Mouse (Mus musculus) neural tube, embryonic 10.5 days (tissue): Measurements from ENCODE around the gene Pin1rt1.

ENCODE experiments used
- DNase-seq: peaks from one replicate; pipeline ENCODE4 v3.0.0-alpha.2; 2017; ENCODE audit warnings: low spot score; ENCODE audit errors: extremely low spot score

The Pin1rt1 gene

DNA sequence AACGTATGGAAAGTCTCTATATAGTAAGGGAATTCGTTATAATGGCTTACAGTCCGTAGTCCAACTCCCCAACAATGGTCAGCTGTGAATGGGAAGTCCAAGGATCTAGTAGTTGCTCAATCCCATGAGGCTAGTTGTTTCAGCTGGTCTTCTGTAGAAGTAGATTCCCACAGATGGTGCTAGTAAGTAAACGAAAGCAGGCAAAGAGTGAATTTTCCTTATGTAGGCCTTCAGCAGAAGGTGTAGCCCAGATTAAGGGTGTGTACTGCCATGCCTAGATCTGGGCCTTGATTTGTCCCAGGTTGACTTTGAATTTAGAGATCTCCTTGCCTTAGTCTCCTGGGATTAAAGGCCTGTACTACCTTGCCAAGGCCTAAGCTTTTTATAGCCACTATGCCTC, at the start of gene Pin1rt1:
Gene Pin1rt1 (minus strand): TSS at position 101 of the 400 bp plus-strand sequence.
- DNase-seq = no peak

GRCm38 (mm10) chr2:104764018-104764417, 47.8 kb upstream of the Pin1rt1 start:
- no peak for DNase-seq

DNA sequence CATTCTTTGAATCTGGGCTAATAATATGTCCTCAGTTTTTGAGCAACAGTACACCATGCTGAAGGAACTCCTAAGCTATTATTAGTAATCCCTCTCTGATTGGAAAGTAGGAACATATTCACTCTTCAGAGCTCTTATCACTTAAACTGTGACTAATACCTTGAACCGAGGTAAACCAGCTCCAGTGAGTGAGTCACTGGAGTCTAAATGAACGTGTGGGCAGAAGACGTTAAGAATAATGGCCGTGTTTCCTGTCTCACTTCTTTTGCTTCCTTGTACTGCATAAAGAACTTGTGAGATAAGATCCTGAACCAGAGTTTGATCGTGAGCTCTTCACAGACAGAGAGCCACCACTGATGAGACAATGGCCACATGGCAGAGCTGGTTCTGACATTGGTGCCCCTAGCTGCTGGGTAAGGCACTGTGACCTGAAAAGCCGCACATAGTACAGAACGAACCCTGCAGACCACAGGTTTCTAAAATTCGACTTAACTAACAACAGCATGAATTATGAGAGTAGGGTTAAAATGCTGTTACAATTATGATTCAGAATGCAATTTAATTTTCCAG, 47.0 kb upstream of the Pin1rt1 start:
- no peak for DNase-seq

GRCm38 (mm10) chr2:104750611-104751010, 34.4 kb upstream of the Pin1rt1 start:
- DNase-seq = no peak

GRCm38 (mm10) chr2:104748652-104749183, 32.5 kb upstream of the Pin1rt1 start:
- no peak for DNase-seq

DNA sequence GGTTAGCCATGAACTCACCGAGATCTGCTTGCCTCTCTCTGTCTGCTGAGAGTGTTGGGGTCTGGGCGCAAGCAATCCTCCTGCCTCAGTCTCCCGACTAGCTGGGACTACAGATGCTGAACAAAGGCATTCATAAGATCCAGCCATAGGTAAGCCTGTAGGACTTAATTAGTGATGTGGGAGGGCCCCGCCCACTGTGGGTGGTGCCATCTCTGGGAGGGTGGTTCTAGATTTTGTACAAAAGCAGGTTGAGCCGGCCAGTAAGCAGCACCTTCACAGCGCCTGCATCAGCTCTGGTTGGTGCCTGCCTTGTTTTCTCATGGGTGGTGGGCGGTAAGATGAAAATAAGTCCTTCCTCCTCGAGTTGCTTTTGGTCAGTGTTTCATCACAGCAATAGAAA, 30.1 kb upstream of the Pin1rt1 start:
- DNase-seq = no peak

GRCm38 (mm10) chr2:104743971-104744370, 27.8 kb upstream of the Pin1rt1 start:
- DNase-seq = no peak

DNA sequence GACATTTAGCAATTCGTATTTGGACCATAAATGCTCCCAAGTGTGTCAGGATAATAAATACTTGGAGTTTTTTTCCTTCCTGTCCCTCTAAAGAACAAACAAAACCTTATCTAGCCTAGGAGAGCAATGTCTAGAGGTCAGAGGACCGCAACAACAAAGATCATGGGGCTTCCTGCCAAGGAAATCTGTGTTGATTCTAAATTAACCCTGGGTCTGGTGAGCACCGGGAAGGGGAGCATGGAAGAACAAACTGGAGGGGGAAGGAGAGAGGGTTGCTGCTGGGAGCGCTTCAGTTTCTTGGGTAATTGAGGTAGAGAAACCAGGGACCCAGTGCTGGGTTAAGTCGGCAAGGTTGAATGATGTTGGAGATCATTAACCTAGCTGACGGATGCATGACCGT, 27.0 kb upstream of the Pin1rt1 start:
- DNase-seq = no peak

GRCm38 (mm10) chr2:104742741-104743064, 26.5 kb upstream of the Pin1rt1 start, which contains the start of gene Depdc7:
Gene Depdc7, minus strand, starts transcription at chr2:104742878.
- DNase-seq = peak; percentile 86

DNA sequence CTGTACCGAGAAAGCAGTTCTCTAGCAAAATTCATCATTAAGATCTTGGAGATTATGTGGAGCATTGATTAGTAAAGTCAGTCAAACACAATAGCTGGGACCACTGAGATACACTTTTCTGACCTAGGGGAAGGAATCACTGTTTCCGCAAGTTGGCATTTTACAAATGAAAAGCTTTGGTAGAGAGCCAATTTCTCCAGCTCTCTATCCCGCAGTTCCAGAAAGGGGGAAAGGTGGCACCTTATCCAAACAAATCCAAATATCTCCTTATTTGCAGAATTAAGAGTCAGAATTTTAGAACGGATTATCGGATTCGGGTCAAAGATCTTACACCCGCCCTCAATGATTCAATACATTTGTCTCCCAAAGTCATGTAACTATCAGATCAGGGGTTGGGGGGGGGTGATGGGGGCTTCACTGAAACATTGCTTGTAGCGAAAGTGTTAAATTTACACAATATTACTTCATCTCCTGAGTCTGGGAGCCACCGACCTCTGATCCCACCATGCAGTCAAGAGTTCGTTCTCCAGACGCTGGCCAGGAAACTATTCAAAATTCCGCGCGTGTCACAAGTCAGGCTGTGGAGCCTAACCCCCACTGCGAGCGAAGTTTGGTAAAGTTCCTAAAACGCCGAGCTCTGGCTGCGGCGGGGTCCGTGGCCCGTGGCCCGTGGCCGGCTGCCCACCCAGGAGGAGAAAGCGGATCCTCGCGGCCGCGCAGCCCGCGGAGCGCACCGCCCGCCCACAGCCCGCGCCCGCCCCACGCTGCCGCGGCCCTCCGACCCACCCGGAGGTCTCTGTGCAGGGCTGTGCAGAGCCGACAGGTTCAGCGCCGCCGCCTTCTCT, 25.9 kb upstream of the Pin1rt1 start:
- DNase-seq = no peak

- DNase-seq = no peak
Observed at GRCm38 (mm10) chr2:104741015-104741758, 25.0 kb upstream of the Pin1rt1 start.

DNA sequence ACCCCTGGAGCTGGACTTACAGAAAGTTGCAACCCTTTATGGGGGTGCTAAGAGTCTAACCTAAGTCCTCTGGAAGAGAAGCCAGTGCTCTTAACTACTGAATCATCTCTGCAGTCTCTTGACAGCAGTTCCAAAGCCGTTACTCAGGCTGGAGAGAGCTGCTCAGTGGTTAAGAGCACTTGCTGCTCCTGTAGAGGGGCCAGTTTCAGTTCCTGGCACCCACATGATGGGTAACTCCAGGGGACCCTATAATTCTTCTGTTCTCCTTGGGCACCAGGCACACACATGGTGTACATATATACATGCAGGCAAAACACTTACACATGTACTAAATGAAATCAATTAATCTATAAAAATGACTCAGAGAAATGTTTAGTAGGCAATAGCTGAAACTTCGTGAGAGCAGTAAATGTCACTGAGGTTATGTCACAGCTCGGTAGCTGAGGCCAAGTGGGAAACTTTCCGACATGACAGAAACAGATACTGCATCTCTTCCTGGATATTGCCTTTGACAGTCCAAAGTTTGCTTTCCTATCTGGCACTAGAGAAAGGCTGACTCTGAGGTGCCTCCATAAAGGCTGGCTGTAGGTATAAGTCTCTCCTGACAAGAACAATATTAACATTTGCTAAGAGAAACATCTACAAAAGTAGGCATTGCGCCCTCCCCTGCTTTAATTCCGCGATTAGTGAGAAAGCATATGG, 24.2 kb upstream of the Pin1rt1 start:
- no peak for DNase-seq

DNA sequence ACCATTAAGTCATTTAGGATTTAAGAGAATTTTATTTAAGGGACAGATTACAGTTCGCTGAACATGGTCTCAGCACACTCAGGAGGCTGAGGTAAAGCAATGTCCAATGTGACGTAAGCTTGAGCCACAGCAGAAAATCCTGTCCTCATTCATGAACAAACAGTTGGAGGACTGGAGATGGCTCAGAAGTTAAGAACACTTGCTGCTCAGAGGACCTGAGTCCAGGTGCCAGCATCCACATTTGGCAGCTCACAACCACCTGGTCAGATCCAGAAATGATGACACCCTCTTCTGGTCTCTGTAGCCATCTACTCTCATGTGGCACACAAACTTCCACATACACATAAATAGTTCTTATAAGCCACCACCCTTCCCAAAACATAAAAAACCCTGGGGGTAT, 23.5 kb upstream of the Pin1rt1 start:
- no peak for DNase-seq

DNA sequence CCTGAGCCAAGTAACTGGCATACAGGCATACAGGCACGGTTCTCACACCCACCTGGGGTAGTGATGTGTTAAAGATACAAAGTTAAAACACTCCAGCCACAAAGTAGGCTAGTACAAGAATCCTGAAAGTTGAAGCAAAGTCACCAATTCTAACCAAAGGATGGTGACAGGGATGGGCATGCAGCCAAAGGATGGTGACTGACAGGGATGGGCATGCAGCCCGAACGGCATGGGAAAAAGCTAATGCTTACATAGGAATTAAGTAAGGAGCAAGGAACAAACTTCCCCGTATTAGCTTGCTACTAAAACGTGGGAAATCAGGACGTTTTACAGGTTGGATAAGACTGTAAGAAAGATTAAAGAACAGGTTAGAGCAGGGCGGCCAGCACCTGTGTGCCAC, 20.1 kb upstream of the Pin1rt1 start:
- no peak for DNase-seq

- DNase-seq = no peak
Observed at GRCm38 (mm10) chr2:104732562-104733256, 16.5 kb upstream of the Pin1rt1 start.

DNA sequence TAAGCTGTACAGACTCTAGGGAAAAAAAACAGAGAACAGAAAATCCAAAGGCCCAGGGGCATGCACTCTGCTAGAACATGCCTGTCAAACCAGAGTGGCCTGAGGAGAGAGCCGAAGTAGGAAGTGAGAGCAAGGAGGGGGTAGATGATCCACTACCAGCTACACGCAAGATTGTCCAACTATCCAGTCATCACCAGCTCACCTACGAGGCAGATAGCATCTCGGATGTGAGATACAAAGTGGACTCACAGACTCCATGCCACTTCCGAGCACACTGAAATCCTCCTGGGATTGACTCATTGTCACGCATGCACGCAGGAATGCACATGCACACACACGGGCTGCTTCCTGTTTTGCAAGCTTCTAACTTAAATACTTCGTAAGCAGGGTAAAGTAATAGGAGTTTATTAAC, 15.9 kb upstream of the Pin1rt1 start:
- DNase-seq = no peak

- no peak for DNase-seq
Observed at GRCm38 (mm10) chr2:104727369-104727768, 11.2 kb upstream of the Pin1rt1 start.

- no peak for DNase-seq
Observed at GRCm38 (mm10) chr2:104722021-104722420, 5.8 kb upstream of the Pin1rt1 start.

DNA sequence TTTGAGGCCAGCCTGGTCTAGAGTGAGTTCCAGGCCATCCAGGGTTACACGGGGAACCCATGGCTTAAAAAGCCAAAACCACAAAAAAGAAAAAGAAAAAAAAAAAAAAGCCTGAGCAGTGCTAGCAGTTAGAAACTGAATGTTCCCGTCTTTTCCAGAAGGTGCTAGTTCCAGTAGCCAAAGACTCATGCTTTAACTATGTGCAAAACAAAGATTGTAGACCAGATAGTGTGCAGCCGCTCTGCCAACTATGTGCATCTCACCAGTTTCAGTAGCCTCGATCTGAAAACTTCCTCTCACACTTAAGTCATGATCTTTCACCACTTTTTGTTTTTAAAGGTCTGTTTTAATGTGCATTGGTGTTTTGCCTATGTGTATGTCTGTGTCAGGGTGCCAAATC, 1.6 kb upstream of the Pin1rt1 start:
- DNase-seq = no peak

DNA sequence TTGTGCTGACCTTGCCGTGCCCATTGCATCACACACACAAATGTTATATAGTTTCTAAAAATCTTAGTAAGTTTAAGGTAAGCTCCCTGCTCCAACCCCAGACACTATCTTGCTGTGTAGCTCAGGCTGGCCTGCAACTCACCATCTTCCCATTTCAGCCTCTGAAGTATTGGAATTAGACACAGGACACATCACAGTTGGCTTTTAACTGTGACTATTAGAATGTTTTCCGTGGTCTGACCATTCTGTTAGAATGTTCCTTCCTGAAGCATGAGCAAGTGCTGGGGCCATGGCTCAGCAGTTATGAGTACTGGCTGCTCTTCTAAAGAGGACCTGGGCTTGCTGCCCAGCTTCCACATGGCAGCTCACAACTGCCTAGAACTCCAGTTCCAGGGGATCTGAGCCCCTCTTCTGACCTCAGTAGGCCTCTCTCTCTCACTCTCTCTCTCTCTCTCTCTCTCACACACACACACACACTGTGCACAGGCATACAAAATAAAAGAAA, 1.1 kb upstream of the Pin1rt1 start:
- no peak for DNase-seq

GRCm38 (mm10) chr2:104714254-104714691, 1.9 kb downstream of the Pin1rt1 start:
- DNase-seq = peak; percentile 16
